Mouse (Mus musculus): ENCODE data around the gene Gnptg.

DNA sequence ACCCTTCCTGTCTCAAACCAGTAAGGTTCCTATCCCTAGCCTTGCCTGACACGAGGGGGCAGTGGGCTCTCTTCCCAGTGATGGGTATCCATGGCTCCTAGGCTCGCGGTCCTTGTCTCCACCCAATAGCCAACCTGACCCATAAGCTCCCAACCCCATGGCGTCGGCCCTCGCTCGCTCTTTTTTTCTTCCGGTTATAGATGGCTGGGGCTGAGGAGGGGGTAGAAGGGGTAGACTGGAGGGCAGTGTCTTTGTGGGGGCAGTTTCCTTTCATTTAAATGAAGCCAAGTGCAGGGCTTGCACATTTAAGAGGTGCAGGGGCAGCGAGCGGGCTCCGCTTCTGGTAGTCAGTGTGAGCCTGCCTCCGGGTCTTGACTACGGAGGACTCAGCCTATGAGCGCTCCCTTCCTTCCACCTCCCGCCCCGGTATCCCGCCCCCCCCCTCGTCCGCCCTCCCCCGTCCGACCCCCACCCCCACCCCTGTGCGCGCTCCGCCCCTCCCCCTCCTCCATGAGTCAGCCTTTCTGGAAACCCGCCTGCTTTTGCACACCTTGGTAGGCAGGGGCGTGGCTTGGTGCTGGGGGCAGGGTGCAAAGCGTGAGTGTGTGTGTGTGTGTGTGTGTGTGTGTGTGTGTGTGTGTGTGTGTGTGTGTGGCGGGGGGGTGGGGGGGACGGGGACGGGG, 18.0 kb downstream of the Gnptg start:
- TF ChIP-seq CTCF (conservative IDR thresholded peaks at IDR 0.05; ENCODE audit: low read length) (no peak), NANOG (IDR thresholded peaks at IDR 0.05; ENCODE audit: borderline replicate concordance, low read length) (no peak), POU5F1 (IDR thresholded peaks at IDR 0.05; ENCODE audit: borderline replicate concordance, low read length) (no peak)
